Mouse (Mus musculus) liver, embryonic 11.5 days (tissue): Measurements from ENCODE around the gene Eml1. TPM values are rescaled to one million over a fixed set of nuclear protein-coding genes. Genes with fewer than 3 reads are reported as not detected.
"Not testable (repeated sequence)": the region's sequence is repeated elsewhere in the genome, so short reads cannot be mapped to it uniquely, and the experiment has no call there.

ENCODE experiments used
- ATAC-seq: fragments of 200-750 bp; cut with Nextera tagmentation; replicated peaks from 2 replicates; pipeline ENCODE4 v1.8.0; 2017; ENCODE audit warnings: moderate number of reproducible peaks, mild to moderate bottlenecking, moderate TSS enrichment, moderate library complexity; ENCODE audit not compliant: low FRiP score
- DNase-seq: peaks from one replicate; pipeline ENCODE4 v3.0.0-alpha.2; 2017; ENCODE audit warnings: low spot score
- H3K27ac ChIP-seq: fragments of 300-500 bp; sonication (generic); 2 replicates; pipeline ENCODE4 v1.5.1; 2014; ENCODE audit warnings: mild to moderate bottlenecking, low read depth, low read length, control low read depth
- H3K27me3 ChIP-seq: fragments of 300-500 bp; sonication (generic); replicated peaks from 2 replicates; pipeline ENCODE4 v1.6.1; 2014; ENCODE audit warnings: low read length, mixed read lengths; ENCODE audit not compliant: control insufficient read depth, insufficient read depth
- H3K36me3 ChIP-seq: fragments of 300-500 bp; sonication (generic); 2 replicates; pipeline ENCODE4 v1.6.1; 2014; ENCODE audit warnings: mild to moderate bottlenecking, low read length, moderate library complexity, mixed read lengths; ENCODE audit not compliant: control insufficient read depth, insufficient read depth
- H3K4me1 ChIP-seq: fragments of 300-500 bp; sonication (generic); replicated peaks from 2 replicates; pipeline ENCODE4 v1.6.1; 2014; ENCODE audit warnings: low read length, mixed read lengths; ENCODE audit not compliant: control insufficient read depth, insufficient read depth
- H3K4me2 ChIP-seq: fragments of 300-500 bp; sonication (generic); 2 replicates; pipeline ENCODE4 v1.6.1; 2014; ENCODE audit warnings: mild to moderate bottlenecking, control low read depth, moderate library complexity
- H3K4me3 ChIP-seq: fragments of 300-500 bp; sonication (generic); 2 replicates; pipeline ENCODE4 v1.5.1; 2014; ENCODE audit warnings: low read depth, low read length, control low read depth
- H3K9ac ChIP-seq: fragments of 300-500 bp; sonication (generic); 2 replicates; pipeline ENCODE4 v1.6.1; 2014; ENCODE audit warnings: low read depth, low read length, control low read depth
- H3K9me3 ChIP-seq: fragments of 300-500 bp; sonication (generic); 2 replicates; pipeline ENCODE4 v1.6.1; 2016; ENCODE audit warnings: low read length, inconsistent platforms, mixed read lengths; ENCODE audit not compliant: control insufficient read depth
- WGBS: fragments of 180-500 bp; shearing (Covaris S2); extraction: QIAGEN DNeasy Blood & Tissue Kit; methylation state at CpG from one replicate; pipeline ENCODE4 v1.1.7; 2014; 5-methylcytosine and 5-hydroxymethylcytosine counted together
- polyA plus RNA-seq: library from polyadenylated mRNA; unstranded; fragments of >200 nt; fragmentation: Nextera tagmentation; extraction: Ambion mirVana; gene quantifications from 2 replicates; pipeline ENCODE4 v1.2.1, GENCODE M21; 2014

Gene Eml1
- polyA plus RNA-seq, 1 experiment from 2014 or later: 14.8 TPM

DNA sequence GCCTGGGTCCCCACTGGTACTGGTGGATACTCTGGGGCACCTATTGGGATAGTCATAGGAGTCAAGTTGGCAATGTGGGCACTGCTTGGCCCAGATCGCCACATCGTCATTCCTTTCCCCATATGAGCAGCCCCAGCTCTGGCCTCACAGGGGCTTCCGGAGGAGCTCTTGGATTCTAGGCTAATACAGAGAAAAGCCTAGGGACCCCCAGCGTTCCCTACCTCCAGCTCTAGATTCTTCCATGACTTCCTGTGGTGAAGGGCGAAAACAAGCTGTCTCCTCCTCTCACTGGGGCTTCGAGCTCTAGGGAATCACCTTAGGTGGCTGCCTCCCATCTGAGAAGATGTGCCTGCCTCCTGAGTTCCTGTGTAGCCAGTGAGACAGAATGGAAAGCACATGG lies 119.6 kb downstream of the Eml1 start:
- WGBS: 80% methylated on average over 6 of the region's 6 CpGs
- no peaks in the 10 kb centered on the region for H3K36me3 ChIP-seq
- no peak overlapping the region for H3K4me2 ChIP-seq
- H3K4me1 ChIP-seq: no peaks in the 10 kb centered on the region
- H3K4me3 ChIP-seq: no peak overlapping the region
- H3K9me3 ChIP-seq: no peaks in the 10 kb centered on the region
- DNase-seq (no peak), ATAC-seq (no peak)
- H3K27me3 ChIP-seq: no peaks in the 10 kb centered on the region
- H3K9ac ChIP-seq: no peak overlapping the region
- H3K27ac ChIP-seq: no peak overlapping the region

DNA sequence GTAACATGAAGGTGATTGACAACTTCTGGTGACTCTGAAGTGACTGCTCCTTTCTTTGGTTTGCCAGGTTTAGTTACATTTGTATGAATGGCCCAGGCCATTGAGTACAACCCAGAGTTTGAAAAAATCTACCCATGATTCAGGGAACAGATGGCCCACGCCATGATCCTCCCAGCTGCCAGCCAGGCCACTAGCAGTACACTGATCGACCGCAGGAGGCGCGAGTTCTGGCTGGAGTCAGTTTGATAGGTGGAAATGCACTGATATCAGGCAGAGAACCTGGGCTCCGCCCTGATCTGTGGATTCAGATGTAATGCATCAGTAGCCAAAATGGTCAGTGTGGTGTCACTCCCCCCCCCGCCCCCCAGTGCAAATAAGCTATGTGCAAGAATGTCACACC lies 120.2 kb downstream of the Eml1 start:
- H3K27ac ChIP-seq: no peak overlapping the region
- H3K27me3 ChIP-seq: no peaks in the 10 kb centered on the region
- no peak overlapping the region for H3K4me2 ChIP-seq
- H3K9me3 ChIP-seq: no peaks in the 10 kb centered on the region
- no peak for DNase-seq
- H3K4me1 ChIP-seq: no peaks in the 10 kb centered on the region
- H3K4me3 ChIP-seq: no peak overlapping the region
- ATAC-seq: no peak
- 37% methylated on average over 7 of the region's 7 CpGs for WGBS
- H3K9ac ChIP-seq: no peak overlapping the region
- H3K36me3 ChIP-seq: no peaks in the 10 kb centered on the region

DNA sequence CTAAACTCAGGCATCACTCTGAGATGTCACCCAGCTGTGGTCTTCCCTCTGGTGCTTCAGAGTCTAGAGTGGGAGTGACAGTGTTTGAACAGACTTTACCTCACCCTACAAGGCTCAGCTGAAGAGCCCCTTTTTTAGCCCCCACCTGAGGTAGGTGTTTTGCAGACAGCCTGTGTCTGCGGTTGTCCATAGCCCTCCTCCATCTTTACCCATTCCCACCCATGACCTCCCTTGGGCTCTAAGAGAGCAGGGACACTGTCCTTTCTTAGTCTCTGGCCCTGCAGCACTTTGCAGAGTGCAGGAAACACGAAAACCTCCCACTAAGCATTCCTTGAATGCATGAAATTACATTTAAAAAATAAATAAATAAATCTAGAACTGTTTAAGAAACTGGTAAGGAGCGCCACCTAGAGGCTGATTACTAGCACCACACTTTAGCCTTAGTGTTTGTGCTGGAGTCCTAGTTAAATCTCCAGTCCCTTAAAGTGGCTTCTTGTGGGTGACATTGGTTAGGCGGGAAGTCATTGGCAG lies 123.3 kb downstream of the Eml1 start:
- ATAC-seq: no peak

DNA sequence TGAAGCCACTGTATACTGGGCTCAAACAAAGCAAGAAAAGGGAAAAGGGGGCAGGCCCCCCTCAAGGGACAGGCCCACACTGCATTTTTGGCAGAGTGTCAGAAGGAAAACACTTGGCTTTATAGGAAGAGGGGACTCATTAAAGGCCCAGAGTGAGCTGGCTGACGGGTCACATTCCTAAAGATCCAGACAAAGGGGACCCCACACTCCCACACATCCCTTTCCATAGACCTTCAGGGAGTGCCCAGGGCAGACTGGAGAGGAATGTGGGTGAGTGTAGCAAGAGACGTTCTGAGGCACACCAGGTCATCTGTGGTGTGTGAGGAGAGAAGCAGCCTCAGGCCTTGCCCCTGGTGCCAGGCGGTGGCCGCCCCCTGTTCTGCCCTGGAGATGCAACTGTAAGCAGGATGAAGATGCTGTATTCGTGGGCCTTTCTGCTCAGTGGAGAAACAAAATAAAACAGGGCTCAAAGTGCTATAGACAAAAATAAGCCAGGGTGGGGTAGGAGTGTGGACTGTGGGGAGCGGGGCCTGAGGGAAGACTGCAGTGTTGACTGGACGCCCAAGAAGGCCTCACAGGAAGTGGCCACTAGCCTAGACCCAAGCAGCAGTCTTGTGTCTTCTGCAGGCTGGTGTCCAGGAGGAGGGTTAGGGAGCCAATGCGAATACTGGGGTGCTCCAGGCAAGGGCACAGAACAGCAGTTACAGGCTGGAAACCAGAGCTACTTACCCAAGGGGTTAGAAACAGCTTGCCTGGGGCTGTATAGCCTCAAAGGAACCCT lies 124.9 kb downstream of the Eml1 start:
- H3K4me3 ChIP-seq: no peak overlapping the region
- whole genome bisulfite sequencing: 69% methylated on average over 8 of the region's 8 CpGs
- H3K4me2 ChIP-seq: no peak overlapping the region
- no peaks in the 10 kb centered on the region for H3K36me3 ChIP-seq
- no peak overlapping the region for H3K9ac ChIP-seq
- ATAC-seq (no peak), DNase-seq (no peak)
- H3K27me3 ChIP-seq: no peaks in the 10 kb centered on the region
- H3K9me3 ChIP-seq: no peaks in the 10 kb centered on the region
- H3K27ac ChIP-seq: no peak overlapping the region
- H3K4me1 ChIP-seq: no peaks in the 10 kb centered on the region

More for the DNA sequence above, 123.3 kb downstream of the Eml1 start:
- no peaks in the 10 kb centered on the region for H3K27me3 ChIP-seq
- WGBS: 23% methylated on average over 4 of the region's 4 CpGs
- no peak overlapping the region for H3K4me2 ChIP-seq
- H3K9ac ChIP-seq: no peak overlapping the region
- H3K36me3 ChIP-seq: no peaks in the 10 kb centered on the region
- H3K4me3 ChIP-seq: no peak overlapping the region
- no peaks in the 10 kb centered on the region for H3K4me1 ChIP-seq
- H3K27ac ChIP-seq: no peak overlapping the region
- no peak for DNase-seq
- H3K9me3 ChIP-seq: no peaks in the 10 kb centered on the region

DNA sequence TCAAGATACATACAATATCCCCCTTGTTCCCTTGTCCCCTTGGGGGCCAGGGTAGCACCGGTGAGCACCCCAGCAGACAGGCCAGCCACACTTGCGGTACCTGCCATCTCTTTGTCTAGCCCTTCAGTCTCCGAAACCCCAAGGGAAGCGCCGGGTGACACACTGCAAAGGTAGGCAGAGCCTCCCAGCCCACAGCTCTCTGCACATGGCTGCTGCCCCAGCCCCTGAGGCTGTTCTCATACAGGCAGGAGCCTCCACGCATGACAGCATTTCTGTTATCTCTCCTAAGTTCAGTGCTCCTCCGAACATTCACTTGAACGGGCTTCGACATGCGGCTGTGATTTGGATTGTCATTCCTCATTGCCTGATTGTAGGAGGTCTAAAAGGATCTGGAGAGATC lies 132.3 kb downstream of the Eml1 start:
- Histone ChIP-seq H3K9me3 (no peaks in the 10 kb centered on the region), H3K4me1 (peaks cover 9% of the 10 kb centered on the region), H3K4me2 (peak overlapping the region; percentile 44), H3K9ac (no peak overlapping the region), H3K27me3 (no peaks in the 10 kb centered on the region; the same call in 1 of the 2 replicates), H3K4me3 (no peak overlapping the region), H3K36me3 (no peaks in the 10 kb centered on the region), H3K27ac (no peak overlapping the region)
- ATAC-seq (0 out of 2 replicates have a peak, but pooled peaks have one; percentile 35), DNase-seq (no peak)
- 53% methylated on average over 10 of the region's 10 CpGs for WGBS

DNA sequence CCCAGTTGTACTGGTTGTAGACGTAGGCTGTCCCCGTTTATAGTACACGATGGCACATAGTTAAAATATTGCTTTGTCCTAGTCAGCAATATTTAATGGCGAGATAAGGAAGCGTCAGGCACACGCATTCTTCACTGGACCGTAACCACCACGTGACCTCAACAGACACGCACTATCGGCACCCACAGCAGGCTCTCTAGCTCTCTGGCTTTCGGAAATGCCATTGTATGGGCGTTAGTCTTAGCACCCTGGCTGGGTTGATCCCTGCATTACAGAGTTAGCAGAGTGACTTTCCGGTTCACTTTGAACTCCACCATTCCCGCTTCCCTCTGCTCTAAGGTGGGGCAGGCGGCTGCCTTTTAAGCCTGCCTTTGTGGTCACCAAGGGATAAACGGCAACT lies 132.8 kb downstream of the Eml1 start:
- H3K9ac ChIP-seq: no peak overlapping the region
- ATAC-seq (peak; percentile 88), DNase-seq (no peak)
- H3K27ac ChIP-seq: no peak overlapping the region
- no peaks in the 10 kb centered on the region for H3K9me3 ChIP-seq
- WGBS: 14% methylated on average over 16 of the region's 16 CpGs
- no peak overlapping the region for H3K4me3 ChIP-seq
- no peaks in the 10 kb centered on the region for H3K36me3 ChIP-seq
- H3K27me3 ChIP-seq: no peaks in the 10 kb centered on the region; the same call in 1 of the 2 replicates
- peak overlapping the region; percentile 44 for H3K4me2 ChIP-seq
- H3K4me1 ChIP-seq: peaks cover 9% of the 10 kb centered on the region

DNA sequence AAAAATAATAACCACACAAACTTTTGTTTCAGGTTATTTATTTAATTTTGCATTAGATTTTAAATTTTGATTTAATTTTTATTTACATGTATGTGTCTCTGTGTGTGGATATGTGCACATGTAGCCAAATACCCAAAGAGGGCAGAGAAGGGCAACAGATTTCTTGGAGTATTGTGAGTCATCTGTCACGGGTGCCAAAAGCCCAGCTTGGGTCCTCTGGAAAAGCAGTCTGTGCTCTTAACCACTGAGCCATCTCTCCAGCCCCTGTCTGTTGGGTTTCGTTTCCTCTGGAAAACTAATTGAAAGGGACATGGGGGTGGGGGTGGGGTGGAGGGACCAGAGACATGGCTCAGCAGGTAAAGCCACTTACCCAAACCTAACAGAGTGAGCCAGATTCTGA lies 135.1 kb downstream of the Eml1 start:
- Histone ChIP-seq H3K9me3 (no peaks in the 10 kb centered on the region), H3K36me3 (no peaks in the 10 kb centered on the region), H3K4me1 (peaks cover 9% of the 10 kb centered on the region), H3K4me2 (no peak overlapping the region), H3K9ac (no peak overlapping the region), H3K4me3 (no peak overlapping the region), H3K27me3 (no peaks in the 10 kb centered on the region; the same call in 1 of the 2 replicates), H3K27ac (no peak overlapping the region)
- ATAC-seq: no peak
- WGBS: 83% methylated on average over 2 of the region's 2 CpGs
- DNase-seq: no peak

DNA sequence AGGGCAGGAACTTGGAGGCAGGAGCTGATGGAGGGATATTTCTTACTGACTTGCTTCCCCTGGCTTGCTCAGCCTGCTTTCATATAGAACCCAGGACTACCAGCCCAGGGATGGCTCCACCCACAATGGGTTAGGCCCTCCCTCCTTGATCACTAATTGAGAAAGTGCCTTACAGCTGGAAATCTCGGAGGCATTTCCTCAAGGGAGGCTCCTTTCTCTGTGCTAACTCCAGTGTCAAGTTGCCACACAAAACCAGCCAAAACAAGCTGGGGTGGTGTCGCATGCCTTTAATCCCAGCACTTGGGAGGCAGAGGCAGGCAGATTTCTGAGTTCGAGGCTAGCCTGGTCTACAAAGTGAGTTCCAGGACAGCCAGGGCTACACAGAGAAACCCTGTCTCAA lies 136.3 kb downstream of the Eml1 start:
- DNase-seq, H3K36me3 ChIP-seq, H3K9ac ChIP-seq, H3K9me3 ChIP-seq, H3K27ac ChIP-seq, H3K27me3 ChIP-seq, H3K4me3 ChIP-seq, H3K4me2 ChIP-seq, ATAC-seq, H3K4me1 ChIP-seq: not testable (repeated sequence)
- whole genome bisulfite sequencing: 76% methylated on average over 3 of the region's 3 CpGs

DNA sequence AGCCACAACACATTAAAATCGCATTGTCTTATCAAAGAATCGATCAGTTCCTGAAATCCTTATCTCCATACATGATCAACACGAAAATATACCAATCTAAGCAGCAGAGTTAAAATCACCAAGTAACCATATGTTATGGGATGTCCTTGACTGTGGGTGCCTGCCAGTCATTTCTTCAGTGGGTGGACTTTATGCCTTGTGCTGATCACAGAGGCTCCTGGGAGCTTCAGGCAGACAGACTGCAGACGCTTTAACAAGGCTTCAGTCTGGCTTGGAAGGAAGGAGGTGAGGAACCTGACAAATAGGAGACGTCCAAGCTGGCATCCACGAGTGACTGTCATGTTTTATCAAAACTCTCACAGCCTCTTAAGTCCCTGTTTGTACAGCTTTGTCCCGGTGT lies 139.8 kb downstream of the Eml1 start:
- Histone ChIP-seq H3K36me3 (no peaks in the 10 kb centered on the region), H3K4me1 (no peaks in the 10 kb centered on the region), H3K4me2 (no peak overlapping the region), H3K27ac (no peak overlapping the region), H3K4me3 (no peak overlapping the region), H3K9ac (no peak overlapping the region), H3K27me3 (no peaks in the 10 kb centered on the region), H3K9me3 (no peaks in the 10 kb centered on the region)
- DNase-seq: no peak
- no peak for ATAC-seq
- WGBS: 53% methylated on average over 7 of the region's 7 CpGs
